Mouse (Mus musculus) megakaryocyte, embryonic 14.5 days (primary cell): ENCODE results near the gene Trp53rkb.

ENCODE experiments used
- FLI1 ChIP-seq: IDR thresholded peaks from 2 replicates; pipeline ENCODE4 v1.6.1; 2012; ENCODE audit warnings: low read length, inconsistent platforms, mixed read lengths
- GATA1 ChIP-seq: IDR thresholded peaks from 3 replicates; pipeline ENCODE4 v1.6.1; 2012; ENCODE audit warnings: mixed read lengths, low read length, inconsistent platforms, borderline replicate concordance

- TF ChIP-seq GATA1 = no peak
- TF ChIP-seq FLI1 = no peak
Observed at GRCm38 (mm10) chr2:166771396-166771795, 20.9 kb upstream of the Trp53rkb start.
